In the genomic region with DNA sequence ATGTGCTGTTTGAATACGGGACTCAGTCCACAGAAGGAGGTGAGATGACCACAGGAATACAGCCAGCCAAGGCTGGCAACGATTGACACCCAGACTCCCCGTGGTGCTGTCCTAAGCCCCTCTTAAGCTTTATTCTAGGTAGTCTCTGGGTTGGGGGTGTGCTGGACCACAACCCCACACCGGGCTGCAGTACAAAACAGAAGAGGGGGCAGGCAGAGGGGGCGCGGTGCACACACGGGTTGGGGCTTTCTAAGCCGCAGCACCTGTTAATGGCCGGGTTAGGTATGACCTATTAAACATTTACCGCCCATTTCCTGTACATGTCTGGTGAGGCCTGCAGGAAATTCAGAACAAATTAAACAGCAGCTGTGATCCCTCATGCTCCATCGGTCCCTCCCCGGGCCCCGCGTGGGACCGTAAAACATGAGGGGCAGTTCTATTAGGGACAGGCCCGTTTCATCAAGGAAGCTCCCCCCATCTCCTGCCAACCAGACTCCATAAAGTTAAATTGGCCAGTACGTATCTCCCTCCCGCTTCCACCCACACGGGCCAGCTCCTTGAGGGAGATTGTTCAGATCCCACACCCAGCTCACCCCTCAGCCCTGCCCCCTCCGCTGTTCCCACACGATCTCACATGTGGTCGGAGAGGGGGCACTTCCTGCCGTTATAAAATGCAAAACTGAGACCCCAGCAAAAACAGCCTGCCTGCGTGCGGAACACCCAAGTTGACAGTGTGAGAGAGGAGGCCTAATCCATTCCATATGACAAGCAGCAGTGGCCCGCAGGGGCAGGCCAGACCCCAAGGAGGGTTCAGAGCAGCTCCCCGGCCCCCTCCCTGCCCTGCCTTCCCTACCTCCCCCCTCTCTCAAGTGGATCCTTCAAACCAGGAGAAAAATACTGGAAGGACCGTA, we compare ENCODE assay signal across 7 mouse cellular contexts.
DNase-seq lines count a peak whose midpoint lies in the region; ATAC-seq and TF ChIP-seq lines count a peak whose summit lies in the region.

No protein-coding gene starts in this region.

- no peak overlapping the region; the same call in 1 of the 2 replicates for H3K4me3 ChIP-seq in forebrain, embryonic 11.5 days (ENCODE audit: low read depth, low read length)
- 0 out of 2 replicates have a peak overlapping the region, but pooled peaks have one; percentile 6 for H3K4me3 ChIP-seq in intestine, embryonic 15.5 days (replicated peaks)
- peak overlapping the region; percentile 3; the same call in 1 of the 2 replicates for H3K4me3 ChIP-seq in midbrain, embryonic 13.5 days (replicated peaks)
- no peak overlapping the region for H3K4me3 ChIP-seq in left cerebral cortex, adult 2 months

- peaks cover 12% of the 10 kb centered on the region for H3K4me1 ChIP-seq in forebrain, embryonic 11.5 days (replicated peaks; ENCODE audit: control insufficient read depth, insufficient read depth, low read length)
- H3K4me1 ChIP-seq in intestine, embryonic 15.5 days (replicated peaks), result peaks cover 28% of the 10 kb centered on the region
- peaks cover 38% of the 10 kb centered on the region for H3K4me1 ChIP-seq in midbrain, embryonic 13.5 days (replicated peaks)

- WGBS in forebrain, embryonic 11.5 days, result 31% methylated on average over 28 of the region's 28 CpGs
- WGBS in intestine, embryonic 15.5 days, result 14% methylated on average over 28 of the region's 28 CpGs
- WGBS in midbrain, embryonic 13.5 days, result 26% methylated on average over 28 of the region's 28 CpGs

- no peaks in the 10 kb centered on the region for H3K9me3 ChIP-seq in forebrain, embryonic 11.5 days (ENCODE audit: control insufficient read depth, low read length)
- H3K9me3 ChIP-seq in intestine, embryonic 15.5 days, result no peaks in the 10 kb centered on the region
- H3K9me3 ChIP-seq in midbrain, embryonic 13.5 days, result no peaks in the 10 kb centered on the region

- H3K27ac ChIP-seq in forebrain, embryonic 11.5 days (ENCODE audit: low read depth, low read length), result 0 out of 2 replicates have a peak overlapping the region, but pooled peaks have one; percentile 15
- peak overlapping the region; percentile 85 for H3K27ac ChIP-seq in intestine, embryonic 15.5 days
- H3K27ac ChIP-seq in midbrain, embryonic 13.5 days, result 0 out of 2 replicates have a peak overlapping the region, but pooled peaks have one; percentile 14
- no peak overlapping the region for H3K27ac ChIP-seq in left cerebral cortex, adult 2 months

- intact Hi-C loops in left cerebral cortex, postnatal 14 days (cut with DNase I), result no loop called here
- intact Hi-C loops in left cerebral cortex, adult 2 months (cut with DNase I), result no loop called here

- TF ChIP-seq CTCF in left cerebral cortex, adult 2 months (IDR thresholded peaks at IDR 0.05), result no peak

- peak; percentile 81 for DNase-seq in embryo, embryonic 10 days (ENCODE audit: low spot score)
- peak; percentile 70 for DNase-seq in forebrain, embryonic 11.5 days (ENCODE audit: low spot score)
- no peak for DNase-seq in left cerebral cortex, postnatal 14 days (ENCODE audit: low spot score in 2 of 2)
- DNase-seq in gastrocnemius, postnatal 10 days, result no peak
- DNase-seq in left cerebral cortex, adult 2 months (ENCODE audit: extremely low spot score in 1 of 2, low spot score in 2 of 2), result no peak

- H3K27me3 ChIP-seq in forebrain, embryonic 11.5 days (ENCODE audit: control insufficient read depth, insufficient read depth, low read length), result no peaks in the 10 kb centered on the region; the same call in 1 of the 2 replicates
- H3K27me3 ChIP-seq in intestine, embryonic 15.5 days (replicated peaks), result 0 out of 2 replicates have a peak, but pooled peaks cover 9% of the 10 kb centered on the region
- H3K27me3 ChIP-seq in midbrain, embryonic 13.5 days, result peaks cover 13% of the 10 kb centered on the region; the same call in 1 of the 2 replicates

- ATAC-seq in forebrain, embryonic 11.5 days (replicated peaks; ENCODE audit: low FRiP score), result peak; percentile 64; the same call in 1 of the 2 replicates
- peak; percentile 79 for ATAC-seq in intestine, embryonic 15.5 days
- peak; percentile 65 for ATAC-seq in midbrain, embryonic 13.5 days

- peak overlapping the region; percentile 38 for H3K4me2 ChIP-seq in forebrain, embryonic 11.5 days (ENCODE audit: low read depth, low read length, severe bottlenecking)
- peak overlapping the region; percentile 54 for H3K4me2 ChIP-seq in intestine, embryonic 15.5 days (replicated peaks)
- peak overlapping the region; percentile 44 for H3K4me2 ChIP-seq in midbrain, embryonic 13.5 days (replicated peaks)

- peak overlapping the region; percentile 36 for H3K9ac ChIP-seq in forebrain, embryonic 11.5 days (ENCODE audit: low read length)
- H3K9ac ChIP-seq in intestine, embryonic 15.5 days, result no peak overlapping the region
- H3K9ac ChIP-seq in midbrain, embryonic 13.5 days (replicated peaks), result peak overlapping the region; percentile 40; the same call in 1 of the 2 replicates

- H3K36me3 ChIP-seq in forebrain, embryonic 11.5 days (ENCODE audit: control insufficient read depth, insufficient read depth, low read length), result no peaks in the 10 kb centered on the region
- H3K36me3 ChIP-seq in intestine, embryonic 15.5 days, result no peaks in the 10 kb centered on the region
- H3K36me3 ChIP-seq in midbrain, embryonic 13.5 days, result no peaks in the 10 kb centered on the region

Comparison
In these comparisons a context has a peak if more than half of its experiments do, and no peak if none do; other contexts are left out.
1. DNase-seq: peak in embryo, embryonic 10 days (single experiment) and forebrain, embryonic 11.5 days (single experiment); none in left cerebral cortex, postnatal 14 days (0 of 2), gastrocnemius, postnatal 10 days (single experiment) and left cerebral cortex, adult 2 months (0 of 2).
2. H3K4me3 ChIP-seq: peak in intestine, embryonic 15.5 days (single experiment) and midbrain, embryonic 13.5 days (single experiment); none in forebrain, embryonic 11.5 days (single experiment) and left cerebral cortex, adult 2 months (single experiment).
3. Peak in every context shown above with its lines, with median percentiles within 50 percentile points of each other: ATAC-seq and H3K4me2 ChIP-seq.